Mouse (Mus musculus) ovary, postnatal 36 days (tissue): ENCODE results near the gene Wdr35.
A peak's percentile ranks its signal among the peaks of the same experiment; 100 is the strongest.
"Not testable (repeated sequence)": the region's sequence is repeated elsewhere in the genome, so short reads cannot be mapped to it uniquely, and the experiment has no call there.

Experiments
- DNase-seq: peaks from one replicate; pipeline ENCODE4 v3.0.0; 2022; ENCODE audit warnings: low spot score, mixed read lengths

The Wdr35 gene

GRCm38 (mm10) chr12:9007811-9008210, 34.1 kb downstream of the Wdr35 start:
- DNase-seq: no peak

- no peak for DNase-seq
These were observed 36.6 kb downstream of the Wdr35 start for GRCm38 (mm10) chr12:9010311-9010710.

GRCm38 (mm10) chr12:9016376-9016775, 42.7 kb downstream of the Wdr35 start:
- DNase-seq: no peak

- no peak for DNase-seq
These were observed 46.7 kb downstream of the Wdr35 start for GRCm38 (mm10) chr12:9020431-9020830.

- DNase-seq: no peak
These were observed 47.3 kb downstream of the Wdr35 start for GRCm38 (mm10) chr12:9020986-9021385.

GRCm38 (mm10) chr12:9023031-9023430, 49.3 kb downstream of the Wdr35 start:
- no peak for DNase-seq

GRCm38 (mm10) chr12:9024071-9024470, 50.4 kb downstream of the Wdr35 start:
- DNase-seq: no peak

- DNase-seq: no peak
These were observed 51.0 kb downstream of the Wdr35 start for GRCm38 (mm10) chr12:9024736-9025135.

- no peak for DNase-seq
These were observed 53.2 kb downstream of the Wdr35 start for GRCm38 (mm10) chr12:9026843-9027242.

- DNase-seq: not testable (repeated sequence)
These were observed 55.1 kb downstream of the Wdr35 start for GRCm38 (mm10) chr12:9028816-9029215.

- DNase-seq: no peak
These were observed 55.8 kb downstream of the Wdr35 start for GRCm38 (mm10) chr12:9029506-9029887.

- DNase-seq: peak; percentile 94
These were observed 56.4 kb downstream of the Wdr35 start, which contains the start of gene Ttc32 for GRCm38 (mm10) chr12:9029888-9030723. Gene Ttc32, plus strand, starts transcription at chr12:9029997.

GRCm38 (mm10) chr12:9031166-9031565, 57.5 kb downstream of the Wdr35 start:
- no peak for DNase-seq

GRCm38 (mm10) chr12:9033140-9033539, 59.4 kb downstream of the Wdr35 start:
- no peak for DNase-seq

GRCm38 (mm10) chr12:9036409-9036808, 62.7 kb downstream of the Wdr35 start:
- DNase-seq: no peak

- DNase-seq: no peak
These were observed 66.5 kb downstream of the Wdr35 start for GRCm38 (mm10) chr12:9040177-9040576.

- no peak for DNase-seq
These were observed 67.0 kb downstream of the Wdr35 start for GRCm38 (mm10) chr12:9040686-9041085.

- DNase-seq: no peak
These were observed 68.6 kb downstream of the Wdr35 start for GRCm38 (mm10) chr12:9042316-9042715.

GRCm38 (mm10) chr12:9042759-9043158, 69.1 kb downstream of the Wdr35 start:
- DNase-seq: no peak

GRCm38 (mm10) chr12:9044666-9045065, 71.0 kb downstream of the Wdr35 start:
- DNase-seq: no peak

GRCm38 (mm10) chr12:9046674-9047073, 73.0 kb downstream of the Wdr35 start:
- no peak for DNase-seq

- DNase-seq: no peak
These were observed 74.4 kb downstream of the Wdr35 start for GRCm38 (mm10) chr12:9048090-9048489.

- no peak for DNase-seq
These were observed 77.1 kb downstream of the Wdr35 start for GRCm38 (mm10) chr12:9050824-9051223.
